Mouse (Mus musculus) stomach, postnatal 0 days (tissue): ENCODE measurements around the gene Palld. TPM values are rescaled to one million over a fixed set of nuclear protein-coding genes. Genes with fewer than 3 reads are reported as not detected.

Source experiments
- ATAC-seq: fragments of 200-750 bp; cut with Nextera tagmentation; 2 replicates; pipeline ENCODE4 v1.8.0; 2017; ENCODE audit not compliant: low FRiP score, low TSS enrichment
- DNase-seq: peaks from one replicate; pipeline ENCODE4 v3.0.0-alpha.2; 2016; ENCODE audit warnings: low spot score
- H3K27ac ChIP-seq: fragments of 300-500 bp; sonication (generic); replicated peaks from 2 replicates; pipeline ENCODE4 v1.5.1; 2014; ENCODE audit warnings: mild to moderate bottlenecking, control low read depth
- H3K27me3 ChIP-seq: fragments of 300-500 bp; sonication (generic); 2 replicates; pipeline ENCODE4 v1.6.1; 2014; ENCODE audit warnings: low read length; ENCODE audit not compliant: control insufficient read depth, insufficient read depth
- H3K36me3 ChIP-seq: fragments of 300-500 bp; sonication (generic); 2 replicates; pipeline ENCODE4 v1.6.1; 2014; ENCODE audit warnings: low read length, mixed read lengths; ENCODE audit not compliant: control insufficient read depth, insufficient read depth
- H3K4me1 ChIP-seq: fragments of 300-500 bp; sonication (generic); replicated peaks from 2 replicates; pipeline ENCODE4 v1.6.1; 2014; ENCODE audit warnings: antibody characterized with exemption; ENCODE audit not compliant: control insufficient read depth, insufficient read depth
- H3K4me2 ChIP-seq: fragments of 300-500 bp; sonication (generic); replicated peaks from 2 replicates; pipeline ENCODE4 v1.6.1; 2014; ENCODE audit warnings: low read depth, mild to moderate bottlenecking, control low read depth, moderate library complexity
- H3K4me3 ChIP-seq: fragments of 300-500 bp; sonication (generic); 2 replicates; pipeline ENCODE4 v1.5.1; 2014; ENCODE audit warnings: low read depth, low read length, control low read depth
- H3K9ac ChIP-seq: fragments of 300-500 bp; sonication (generic); 2 replicates; pipeline ENCODE4 v1.6.1; 2014; ENCODE audit warnings: mild to moderate bottlenecking, low read length, control low read depth, mixed read lengths
- H3K9me3 ChIP-seq: fragments of 300-500 bp; sonication (generic); 2 replicates; pipeline ENCODE4 v1.6.1; 2016; ENCODE audit warnings: low read length; ENCODE audit not compliant: control insufficient read depth
- CTCF ChIP-seq: IDR thresholded peaks from 2 replicates; pipeline ENCODE4 v1.5.1; 2016; ENCODE audit warnings: antibody characterized with exemption, low read depth, mild to moderate bottlenecking, moderate library complexity
- EP300 ChIP-seq: optimal IDR thresholded peaks from 2 replicates; pipeline ENCODE3; 2016; ENCODE audit warnings: antibody characterized with exemption
- WGBS: fragments of 180-500 bp; shearing (Covaris S2); extraction: QIAGEN DNeasy Blood & Tissue Kit; methylation state at CpG from one replicate; pipeline ENCODE4 v1.1.7; 2014; 5-methylcytosine and 5-hydroxymethylcytosine counted together
- polyA plus RNA-seq: library from polyadenylated mRNA; unstranded; fragments of >200 nt; fragmentation: Nextera tagmentation; extraction: Ambion mirVana; gene quantifications from 2 replicates; pipeline ENCODE4 v1.2.1, GENCODE M21; 2015

Gene Palld
- polyA plus RNA-seq, 1 experiment from 2014 or later = 71.0 TPM

GRCm38 (mm10) chr8:61552221-61552620, 350.3 kb downstream of the Palld start:
- ATAC-seq (no peak), DNase-seq (no peak)
- Histone ChIP-seq H3K27me3 (no peaks in the 10 kb centered on the region), H3K9me3 (no peaks in the 10 kb centered on the region), H3K27ac (peak overlapping the region; percentile 9; the same call in 1 of the 2 replicates), H3K4me2 (no peak overlapping the region), H3K4me3 (no peak overlapping the region), H3K9ac (no peak overlapping the region), H3K36me3 (peaks cover 16% of the 10 kb centered on the region), H3K4me1 (0 out of 2 replicates have a peak, but pooled peaks cover 4% of the 10 kb centered on the region)
- TF ChIP-seq EP300 (no peak), CTCF (no peak)
- 64% methylated on average over 6 of the region's 6 CpGs for WGBS

GRCm38 (mm10) chr8:61550006-61550748, 352.3 kb downstream of the Palld start:
- Histone ChIP-seq H3K4me3 (no peak overlapping the region), H3K27me3 (no peaks in the 10 kb centered on the region), H3K4me1 (0 out of 2 replicates have a peak, but pooled peaks cover 2% of the 10 kb centered on the region), H3K9me3 (no peaks in the 10 kb centered on the region), H3K27ac (no peak overlapping the region), H3K9ac (no peak overlapping the region), H3K36me3 (peaks cover 16% of the 10 kb centered on the region), H3K4me2 (no peak overlapping the region)
- DNase-seq (no peak), ATAC-seq (no peak)
- TF ChIP-seq CTCF = peak; percentile 62
- no peak for TF ChIP-seq EP300
- WGBS = 71% methylated on average over 10 of the region's 27 CpGs

- Histone ChIP-seq H3K4me1 (no peaks in the 10 kb centered on the region), H3K9me3 (no peaks in the 10 kb centered on the region), H3K27me3 (no peaks in the 10 kb centered on the region), H3K27ac (no peak overlapping the region), H3K4me3 (no peak overlapping the region), H3K36me3 (peaks cover 16% of the 10 kb centered on the region), H3K9ac (no peak overlapping the region), H3K4me2 (no peak overlapping the region)
- ATAC-seq = no peak; the same call in 1 of the 2 replicates
- DNase-seq = no peak
- TF ChIP-seq EP300 (no peak), CTCF (no peak)
- 86% methylated on average over 41 of the region's 41 CpGs for whole genome bisulfite sequencing
These were observed 352.9 kb downstream of the Palld start for GRCm38 (mm10) chr8:61549585-61549984.

GRCm38 (mm10) chr8:61539828-61540500, 362.5 kb downstream of the Palld start:
- no peak overlapping the region for H3K4me3 ChIP-seq
- H3K27ac ChIP-seq = no peak overlapping the region
- H3K9ac ChIP-seq = no peak overlapping the region
- peaks cover 4% of the 10 kb centered on the region; the same call in 1 of the 2 replicates for H3K36me3 ChIP-seq
- WGBS = 33% methylated on average over 7 of the region's 7 CpGs
- no peaks in the 10 kb centered on the region for H3K4me1 ChIP-seq
- no peaks in the 10 kb centered on the region for H3K9me3 ChIP-seq
- peak; percentile 88 for DNase-seq
- peak; percentile 73 for ATAC-seq
- H3K4me2 ChIP-seq = no peak overlapping the region
- no peak for TF ChIP-seq EP300
- peak; percentile 100 for TF ChIP-seq CTCF
- no peaks in the 10 kb centered on the region for H3K27me3 ChIP-seq

GRCm38 (mm10) chr8:61537471-61537870, 365.0 kb downstream of the Palld start:
- no peak for TF ChIP-seq EP300
- no peak for TF ChIP-seq CTCF
- H3K27ac ChIP-seq = no peak overlapping the region
- H3K4me2 ChIP-seq = no peak overlapping the region
- H3K36me3 ChIP-seq = peaks cover 4% of the 10 kb centered on the region; the same call in 1 of the 2 replicates
- H3K9ac ChIP-seq = no peak overlapping the region
- DNase-seq = no peak
- ATAC-seq = no peak
- no peak overlapping the region for H3K4me3 ChIP-seq
- WGBS = 51% methylated on average over 5 of the region's 5 CpGs
- no peaks in the 10 kb centered on the region for H3K27me3 ChIP-seq
- no peaks in the 10 kb centered on the region for H3K9me3 ChIP-seq
- no peaks in the 10 kb centered on the region for H3K4me1 ChIP-seq

- ATAC-seq = no peak
- no peak overlapping the region for H3K4me2 ChIP-seq
These were observed 367.0 kb downstream of the Palld start for GRCm38 (mm10) chr8:61535472-61535871.

More at GRCm38 (mm10) chr8:61535472-61535871, 367.0 kb downstream of the Palld start:
- no peak overlapping the region for H3K4me3 ChIP-seq
- H3K4me1 ChIP-seq = no peaks in the 10 kb centered on the region
- peaks cover 8% of the 10 kb centered on the region for H3K36me3 ChIP-seq
- H3K9ac ChIP-seq = no peak overlapping the region
- TF ChIP-seq EP300 (no peak), CTCF (no peak)
- no peaks in the 10 kb centered on the region for H3K9me3 ChIP-seq
- H3K27me3 ChIP-seq = no peaks in the 10 kb centered on the region
- no peak overlapping the region for H3K27ac ChIP-seq
- 83% methylated on average over 11 of the region's 11 CpGs for WGBS
- no peak for DNase-seq
